Mouse (Mus musculus) megakaryocyte, embryonic 14.5 days (primary cell): Measurements from ENCODE around the gene Lmntd2.

Experiments
- FLI1 ChIP-seq: IDR thresholded peaks from 2 replicates; pipeline ENCODE4 v1.6.1; 2012; ENCODE audit warnings: low read length, inconsistent platforms, mixed read lengths
- GATA1 ChIP-seq: IDR thresholded peaks from 3 replicates; pipeline ENCODE4 v1.6.1; 2012; ENCODE audit warnings: mixed read lengths, low read length, inconsistent platforms, borderline replicate concordance

DNA sequence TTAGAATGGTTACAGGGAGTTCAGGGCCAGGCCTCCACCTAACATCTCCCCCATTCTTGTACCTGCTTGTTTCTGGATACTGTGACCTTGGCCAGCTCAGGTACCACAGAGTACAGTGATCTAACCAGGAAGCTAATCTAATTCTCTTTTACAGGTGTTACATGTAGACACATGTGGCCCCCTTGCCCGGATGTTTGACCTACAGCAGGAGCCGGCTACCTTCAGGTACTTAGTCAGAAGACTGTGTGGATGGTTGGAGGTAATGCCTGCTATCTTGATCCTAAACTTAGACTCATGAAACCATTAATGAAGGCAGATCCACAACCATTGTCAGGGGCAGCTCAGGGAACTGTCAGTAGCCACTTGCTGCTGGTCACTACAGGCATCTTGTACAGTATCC, 18.1 kb downstream of the Lmntd2 start:
- TF ChIP-seq GATA1 = no peak
- no peak for TF ChIP-seq FLI1
